ENCODE assay signal across 12 mouse cellular contexts in the genomic region with DNA sequence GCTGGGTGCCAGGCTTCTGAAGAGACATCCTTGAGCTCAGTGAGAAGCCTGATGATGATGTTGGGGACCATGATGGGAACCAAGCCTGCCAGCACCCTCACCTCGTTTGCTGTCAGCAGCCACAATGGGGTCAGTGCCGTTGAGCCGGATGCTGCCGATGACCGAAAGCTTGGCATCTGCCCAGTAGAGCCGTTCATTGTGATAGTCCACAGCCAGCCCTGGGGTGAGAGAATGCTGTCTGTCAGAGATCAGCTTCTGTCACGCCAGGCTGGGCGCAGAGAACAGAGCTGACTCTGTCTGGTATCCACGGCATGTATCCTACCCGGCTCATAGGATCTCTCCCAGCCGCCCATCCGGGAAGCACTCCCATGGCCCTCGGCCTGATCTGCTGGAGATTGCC. TPM values are rescaled to one million over a fixed set of nuclear protein-coding genes. Genes with fewer than 3 reads are reported as not detected.
A peak's percentile ranks its signal among the peaks of the same experiment; 100 is the strongest.
DNase-seq lines count a peak whose midpoint lies in the region; ATAC-seq and TF ChIP-seq lines count a peak whose summit lies in the region.
"Had no signal": no experiment of that assay in that cellular context is flagged by ENCODE, and none has a peak within 500 bp of the region (broad histone marks: within the 10 kb centered on the region; RNA-seq: fewer than 3 reads in every experiment).

No protein-coding gene starts in this region.

- no peaks in the 10 kb centered on the region for H3K27me3 ChIP-seq in forebrain, postnatal 0 days (ENCODE audit: insufficient read depth, low read length)
- H3K27me3 ChIP-seq in forebrain, embryonic 10.5 days (ENCODE audit: poor library complexity, severe bottlenecking): peaks cover 6% of the 10 kb centered on the region
- no peaks in the 10 kb centered on the region for H3K27me3 ChIP-seq in hindbrain, embryonic 15.5 days
- H3K27me3 ChIP-seq in neural tube, embryonic 15.5 days (replicated peaks): no peaks in the 10 kb centered on the region
- peaks cover 11% of the 10 kb centered on the region for H3K27me3 ChIP-seq in embryonic facial prominence, embryonic 10.5 days (replicated peaks; ENCODE audit: low read depth, poor library complexity, severe bottlenecking)

- peak; percentile 25; the same call in 1 of the 2 replicates for ATAC-seq in forebrain, postnatal 0 days
- ATAC-seq in hindbrain, embryonic 15.5 days (ENCODE audit: low FRiP score, low read depth): no peak
- ATAC-seq in neural tube, embryonic 15.5 days (ENCODE audit: low FRiP score): no peak; the same call in 1 of the 2 replicates

- H3K27ac ChIP-seq in forebrain, postnatal 0 days (ENCODE audit: low read depth, low read length): no peak overlapping the region
- H3K27ac ChIP-seq in forebrain, embryonic 10.5 days: no peak overlapping the region
- peak overlapping the region; percentile 62 for H3K27ac ChIP-seq in hindbrain, embryonic 15.5 days (replicated peaks)
- H3K27ac ChIP-seq in neural tube, embryonic 15.5 days (replicated peaks): peak overlapping the region; percentile 48; the same call in 1 of the 2 replicates
- no peak overlapping the region for H3K27ac ChIP-seq in embryonic facial prominence, embryonic 10.5 days (replicated peaks)

- 54% methylated on average over 13 of the region's 13 CpGs for WGBS in forebrain, postnatal 0 days
- WGBS in forebrain, embryonic 10.5 days: 90% methylated on average over 13 of the region's 13 CpGs
- 53% methylated on average over 13 of the region's 13 CpGs for WGBS in hindbrain, embryonic 15.5 days
- 61% methylated on average over 13 of the region's 13 CpGs for WGBS in neural tube, embryonic 15.5 days
- WGBS in embryonic facial prominence, embryonic 10.5 days: 80% methylated on average over 13 of the region's 13 CpGs

- H3K4me1 ChIP-seq in forebrain, postnatal 0 days (ENCODE audit: insufficient read depth): no peaks in the 10 kb centered on the region
- H3K4me1 ChIP-seq in forebrain, embryonic 10.5 days: peaks cover 12% of the 10 kb centered on the region
- H3K4me1 ChIP-seq in hindbrain, embryonic 15.5 days (replicated peaks): peaks cover 14% of the 10 kb centered on the region
- H3K4me1 ChIP-seq in neural tube, embryonic 15.5 days: peaks cover 9% of the 10 kb centered on the region
- peaks cover 7% of the 10 kb centered on the region; the same call in 1 of the 2 replicates for H3K4me1 ChIP-seq in embryonic facial prominence, embryonic 10.5 days

- H3K4me3 ChIP-seq in forebrain, postnatal 0 days (ENCODE audit: low read depth, low read length): no peak overlapping the region
- H3K4me3 ChIP-seq in forebrain, embryonic 10.5 days: no peak overlapping the region
- H3K4me3 ChIP-seq in hindbrain, embryonic 15.5 days: no peak overlapping the region
- no peak overlapping the region for H3K4me3 ChIP-seq in neural tube, embryonic 15.5 days (replicated peaks)
- no peak overlapping the region for H3K4me3 ChIP-seq in embryonic facial prominence, embryonic 10.5 days

- H3K4me2 ChIP-seq in forebrain, postnatal 0 days (ENCODE audit: low read depth): no peak overlapping the region
- H3K4me2 ChIP-seq in hindbrain, embryonic 15.5 days: no peak overlapping the region
- H3K4me2 ChIP-seq in neural tube, embryonic 15.5 days: no peak overlapping the region

- peaks cover 88% of the 10 kb centered on the region for H3K36me3 ChIP-seq in forebrain, postnatal 0 days (ENCODE audit: insufficient read depth)
- peaks cover 89% of the 10 kb centered on the region for H3K36me3 ChIP-seq in forebrain, embryonic 10.5 days (replicated peaks)
- H3K36me3 ChIP-seq in hindbrain, embryonic 15.5 days: peaks cover 73% of the 10 kb centered on the region
- H3K36me3 ChIP-seq in neural tube, embryonic 15.5 days: peaks cover 87% of the 10 kb centered on the region
- peaks cover 90% of the 10 kb centered on the region for H3K36me3 ChIP-seq in embryonic facial prominence, embryonic 10.5 days (replicated peaks)

- no peak overlapping the region for H3K9ac ChIP-seq in forebrain, postnatal 0 days
- no peak overlapping the region for H3K9ac ChIP-seq in hindbrain, embryonic 15.5 days
- no peak overlapping the region for H3K9ac ChIP-seq in neural tube, embryonic 15.5 days (replicated peaks)

- H3K9me3 ChIP-seq in forebrain, postnatal 0 days (ENCODE audit: low read length): no peaks in the 10 kb centered on the region
- no peaks in the 10 kb centered on the region for H3K9me3 ChIP-seq in forebrain, embryonic 10.5 days
- H3K9me3 ChIP-seq in hindbrain, embryonic 15.5 days: no peaks in the 10 kb centered on the region
- H3K9me3 ChIP-seq in neural tube, embryonic 15.5 days (replicated peaks): no peaks in the 10 kb centered on the region
- H3K9me3 ChIP-seq in embryonic facial prominence, embryonic 10.5 days: no peaks in the 10 kb centered on the region

- no peak for TF ChIP-seq CTCF in forebrain, postnatal 0 days (IDR thresholded peaks at IDR 0.05; ENCODE audit: low read depth)

- no peak for DNase-seq in forebrain, postnatal 0 days
- no peak for DNase-seq in forebrain, embryonic 10.5 days (ENCODE audit: extremely low spot score, low spot score)
- DNase-seq in lung, postnatal 14 days: peak; percentile 26
- no peak for DNase-seq in lung, postnatal 25 days (ENCODE audit: low spot score)
- no peak for DNase-seq in embryonic facial prominence, embryonic 10.5 days (ENCODE audit: low spot score)
- no peak for DNase-seq in frontal cortex, postnatal 14 days (ENCODE audit: low spot score in 2 of 2)
- DNase-seq: B cell, adult 2 months; liver; lung, postnatal 4 days had no signal

RNA-seq across cellular contexts. Expression of a gene that starts 7.7 kb away (rescaled TPM):
- total RNA-seq in forebrain, postnatal 0 days (2014; rRNA removed): 2.1 and 2.2 TPM in 2 replicates
- polyA plus RNA-seq in forebrain, postnatal 0 days (2015; fragmentation: Nextera tagmentation; extraction: Ambion mirVana): 19.9 and 22.6 TPM in 2 replicates
- polyA plus RNA-seq in forebrain, embryonic 10.5 days (2016; fragmentation: Nextera tagmentation; extraction: Ambion mirVana): 3.0 and 9.5 TPM in 2 replicates
- 161 and 194 TPM in 2 replicates for polyA plus RNA-seq in hindbrain, embryonic 15.5 days (2015; fragmentation: Nextera tagmentation; extraction: Ambion mirVana)
- 80.4 and 102 TPM in 2 replicates for polyA plus RNA-seq in neural tube, embryonic 15.5 days (2015; fragmentation: Nextera tagmentation; extraction: Ambion mirVana)
- polyA plus RNA-seq in embryonic facial prominence, embryonic 10.5 days (2016; fragmentation: Nextera tagmentation; extraction: Ambion mirVana): 5.2 and 9.7 TPM in 2 replicates
- polyA plus RNA-seq: spleen, adult 2 months had no signal

RNA-seq across cellular contexts. Expression of a gene that starts 19.8 kb away (rescaled TPM):
- 31.5 and 43.8 TPM in 2 replicates for total RNA-seq in forebrain, postnatal 0 days (2014; rRNA removed)
- polyA plus RNA-seq in forebrain, postnatal 0 days (2015; fragmentation: Nextera tagmentation; extraction: Ambion mirVana): 39.0 and 39.9 TPM in 2 replicates
- 124 and 129 TPM in 2 replicates for polyA plus RNA-seq in forebrain, embryonic 10.5 days (2016; fragmentation: Nextera tagmentation; extraction: Ambion mirVana)
- polyA plus RNA-seq in hindbrain, embryonic 15.5 days (2015; fragmentation: Nextera tagmentation; extraction: Ambion mirVana): 56.2 and 64.8 TPM in 2 replicates
- polyA plus RNA-seq in neural tube, embryonic 15.5 days (2015; fragmentation: Nextera tagmentation; extraction: Ambion mirVana): 50.4 and 69.9 TPM in 2 replicates
- polyA plus RNA-seq in embryonic facial prominence, embryonic 10.5 days (2016; fragmentation: Nextera tagmentation; extraction: Ambion mirVana): 110 and 129 TPM in 2 replicates

RNA-seq across cellular contexts. Expression of a gene that starts 27.3 kb away (rescaled TPM):
- 4.9 and 15.5 TPM in 2 replicates for total RNA-seq in forebrain, postnatal 0 days (2014; rRNA removed)
- polyA plus RNA-seq in forebrain, postnatal 0 days (2015; fragmentation: Nextera tagmentation; extraction: Ambion mirVana): 15.2 and 15.5 TPM in 2 replicates
- 2.6 and 2.9 TPM in 2 replicates for polyA plus RNA-seq in forebrain, embryonic 10.5 days (2016; fragmentation: Nextera tagmentation; extraction: Ambion mirVana)
- 20.7 and 24.4 TPM in 2 replicates for polyA plus RNA-seq in hindbrain, embryonic 15.5 days (2015; fragmentation: Nextera tagmentation; extraction: Ambion mirVana)
- polyA plus RNA-seq in neural tube, embryonic 15.5 days (2015; fragmentation: Nextera tagmentation; extraction: Ambion mirVana): 17.8 and 22.5 TPM in 2 replicates
- 2.2 and 4.5 TPM in 2 replicates for polyA plus RNA-seq in embryonic facial prominence, embryonic 10.5 days (2016; fragmentation: Nextera tagmentation; extraction: Ambion mirVana)

RNA-seq across cellular contexts. Expression of a gene that starts 40.6 kb away (rescaled TPM):
- 0.85 and 1.7 TPM in 2 replicates for total RNA-seq in forebrain, postnatal 0 days (2014; rRNA removed)
- 0.20 and 0.50 TPM in 2 replicates for polyA plus RNA-seq in forebrain, postnatal 0 days (2015; fragmentation: Nextera tagmentation; extraction: Ambion mirVana)
- polyA plus RNA-seq in forebrain, embryonic 10.5 days (2016; fragmentation: Nextera tagmentation; extraction: Ambion mirVana): 0.30 and 0.41 TPM in 2 replicates
- polyA plus RNA-seq in hindbrain, embryonic 15.5 days (2015; fragmentation: Nextera tagmentation; extraction: Ambion mirVana): 2.5 and 2.9 TPM in 2 replicates
- 1.9 and 2.9 TPM in 2 replicates for polyA plus RNA-seq in neural tube, embryonic 15.5 days (2015; fragmentation: Nextera tagmentation; extraction: Ambion mirVana)
- polyA plus RNA-seq in embryonic facial prominence, embryonic 10.5 days (2016; fragmentation: Nextera tagmentation; extraction: Ambion mirVana): 0.57 and 0.58 TPM in 2 replicates

Comparison
In these comparisons a context has a peak if more than half of its experiments do, and no peak if none do; other contexts are left out.
1. H3K27ac ChIP-seq: peak in hindbrain, embryonic 15.5 days (single experiment) and neural tube, embryonic 15.5 days (single experiment); none in forebrain, postnatal 0 days (single experiment), forebrain, embryonic 10.5 days (single experiment) and embryonic facial prominence, embryonic 10.5 days (single experiment).